Mouse (Mus musculus): ENCODE data around the gene Gli3.

Gli3 gene

GRCm38 (mm10) chr13:15660502-15660901 lies 197.5 kb downstream of the Gli3 start:
- no peak for DNase-seq (ENCODE audit: low read depth, low spot score)

GRCm38 (mm10) chr13:15662375-15662774 lies 199.3 kb downstream of the Gli3 start:
- DNase-seq (ENCODE audit: low read depth, low spot score) = no peak

GRCm38 (mm10) chr13:15664580-15665201 lies 201.7 kb downstream of the Gli3 start:
- DNase-seq (ENCODE audit: low read depth, low spot score) = no peak

GRCm38 (mm10) chr13:15665514-15665913 lies 202.5 kb downstream of the Gli3 start:
- no peak for DNase-seq (ENCODE audit: low read depth, low spot score)

- no peak for DNase-seq (ENCODE audit: low read depth, low spot score)
Measured at GRCm38 (mm10) chr13:15670144-15670961, 207.3 kb downstream of the Gli3 start.

- no peak for DNase-seq (ENCODE audit: low read depth, low spot score)
Measured at GRCm38 (mm10) chr13:15670962-15671313, 207.9 kb downstream of the Gli3 start.

- DNase-seq (ENCODE audit: low read depth, low spot score) = no peak
Measured at GRCm38 (mm10) chr13:15675480-15675879, 212.4 kb downstream of the Gli3 start.

GRCm38 (mm10) chr13:15677106-15677760 lies 214.2 kb downstream of the Gli3 start:
- no peak for DNase-seq (ENCODE audit: low read depth, low spot score)

GRCm38 (mm10) chr13:15681530-15681929 lies 218.5 kb downstream of the Gli3 start:
- no peak for DNase-seq (ENCODE audit: low read depth, low spot score)

- DNase-seq (ENCODE audit: low read depth, low spot score) = no peak
Measured at GRCm38 (mm10) chr13:15683006-15683405, 220.0 kb downstream of the Gli3 start.

- no peak for DNase-seq (ENCODE audit: low read depth, low spot score)
Measured at GRCm38 (mm10) chr13:15688074-15688825, 225.2 kb downstream of the Gli3 start.

- no peak for DNase-seq (ENCODE audit: low read depth, low spot score)
Measured at GRCm38 (mm10) chr13:15688826-15689501, 225.9 kb downstream of the Gli3 start.

GRCm38 (mm10) chr13:15691751-15692464 lies 228.9 kb downstream of the Gli3 start:
- DNase-seq (ENCODE audit: low read depth, low spot score) = no peak

GRCm38 (mm10) chr13:15692465-15692809 lies 229.4 kb downstream of the Gli3 start:
- DNase-seq (ENCODE audit: low read depth, low spot score) = no peak

GRCm38 (mm10) chr13:15698284-15698683 lies 235.2 kb downstream of the Gli3 start:
- no peak for DNase-seq (ENCODE audit: low read depth, low spot score)

- no peak for DNase-seq (ENCODE audit: low read depth, low spot score)
Measured at GRCm38 (mm10) chr13:15699116-15699515, 236.1 kb downstream of the Gli3 start.

GRCm38 (mm10) chr13:15704669-15705068 lies 241.6 kb downstream of the Gli3 start:
- DNase-seq (ENCODE audit: low read depth, low spot score) = no peak

GRCm38 (mm10) chr13:15707481-15707881 lies 244.4 kb downstream of the Gli3 start:
- DNase-seq (ENCODE audit: low read depth, low spot score) = no peak

- no peak for DNase-seq (ENCODE audit: low read depth, low spot score)
Measured at GRCm38 (mm10) chr13:15713486-15713885, 250.5 kb downstream of the Gli3 start.

- no peak for DNase-seq (ENCODE audit: low read depth, low spot score)
Measured at GRCm38 (mm10) chr13:15714331-15714725, 251.3 kb downstream of the Gli3 start.
